Mouse (Mus musculus) T-helper 2 cell (primary cell): Measurements from ENCODE around the gene Ypel1.

Source experiments
- in situ Hi-C: fragments of 300-600 bp; cut with MboI, MseI; formaldehyde crosslinking; loops from one replicate; pipeline ENCODE4 v1.15.1; 2025; ENCODE audit warnings: high pct_unique_total_duplicates

Gene Ypel1

GRCm38 (mm10) chr16:17069511-17070443 is at the start of gene Ypel1:
TSS of gene Ypel1 (plus strand) at chr16:17069696.
- in situ Hi-C loops, result no loop called here

DNA sequence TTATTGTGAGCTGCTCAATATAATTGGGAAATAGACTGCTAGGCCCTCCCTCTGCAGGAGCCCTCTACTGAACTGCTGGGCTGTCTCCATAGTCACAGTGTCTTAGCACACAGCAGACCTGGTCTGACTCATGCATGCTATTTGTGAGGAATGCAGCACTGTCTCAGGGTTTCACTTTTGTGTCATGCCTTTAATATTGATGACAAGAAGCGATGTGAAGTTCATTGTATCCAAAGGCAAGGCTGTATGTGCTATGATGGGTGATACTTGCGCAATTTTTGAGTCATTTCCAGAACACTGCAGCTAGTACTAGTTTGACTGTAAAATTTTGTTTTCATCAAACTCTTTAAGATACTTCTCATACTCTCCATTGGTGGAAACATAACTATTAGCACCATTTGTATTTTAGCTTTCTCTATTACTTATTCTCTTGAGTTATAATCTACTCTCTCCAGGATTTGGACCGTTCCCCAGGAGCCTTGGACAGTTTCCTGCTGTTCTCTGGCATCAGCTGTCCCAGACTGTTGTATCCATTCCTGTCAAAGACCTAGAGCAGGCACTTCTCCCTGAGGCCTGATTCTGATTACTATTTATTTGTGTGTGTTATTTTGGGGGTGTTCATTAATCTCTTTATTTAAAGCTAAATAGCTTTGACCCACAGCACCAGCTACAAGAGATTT is 44.9 kb upstream of the Ypel1 start:
- in situ Hi-C loops, result loop anchor here (10.0 kb wide), 1 partner anchor 890 kb away; the partner anchor contains the start of genes Ess2 and Gsc2

DNA sequence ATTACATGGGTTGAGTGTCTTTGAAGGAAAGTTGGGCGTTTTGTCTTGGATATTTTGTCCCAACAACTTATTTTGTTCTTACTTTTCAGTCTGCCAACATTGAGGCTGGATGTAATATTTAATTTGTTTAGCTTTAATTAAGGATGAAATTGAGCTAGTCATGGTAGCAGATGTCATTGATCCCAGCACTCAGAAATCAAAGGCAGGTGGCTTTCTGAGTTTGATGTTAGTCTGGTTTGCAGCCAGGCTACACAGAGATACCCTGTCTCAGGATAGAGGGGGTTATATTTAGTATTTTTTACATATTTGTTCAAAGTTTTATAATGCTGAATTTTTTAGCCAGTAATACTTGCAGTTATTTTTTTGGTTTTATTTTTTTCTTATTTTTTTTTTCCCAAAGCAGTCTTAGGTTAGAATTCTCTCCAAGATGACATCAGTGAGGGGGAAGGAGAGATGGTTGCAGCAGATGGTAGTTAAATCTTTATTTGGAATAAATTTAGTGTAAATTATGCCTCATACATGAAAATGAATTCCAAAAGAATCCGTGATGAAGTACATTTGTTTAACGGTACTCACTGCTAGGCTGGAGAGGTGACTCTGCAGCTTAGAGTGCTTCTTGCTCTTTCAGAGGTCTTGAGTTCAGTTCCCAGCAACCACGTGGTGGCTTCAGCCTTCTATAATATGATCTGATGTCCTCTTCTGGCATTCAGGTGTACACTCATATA is 39.4 kb upstream of the Ypel1 start:
- in situ Hi-C loops, result loop anchor here (10.0 kb wide), 1 partner anchor 885 kb away; the partner anchor contains the start of genes Ess2 and Gsc2

- in situ Hi-C loops, result no loop called here
Observed at GRCm38 (mm10) chr16:17033754-17034153, 35.7 kb upstream of the Ypel1 start.

GRCm38 (mm10) chr16:17040716-17041115 is 28.8 kb upstream of the Ypel1 start:
- in situ Hi-C loops, result no loop called here

GRCm38 (mm10) chr16:17041417-17041816 is 28.1 kb upstream of the Ypel1 start:
- in situ Hi-C loops, result no loop called here

DNA sequence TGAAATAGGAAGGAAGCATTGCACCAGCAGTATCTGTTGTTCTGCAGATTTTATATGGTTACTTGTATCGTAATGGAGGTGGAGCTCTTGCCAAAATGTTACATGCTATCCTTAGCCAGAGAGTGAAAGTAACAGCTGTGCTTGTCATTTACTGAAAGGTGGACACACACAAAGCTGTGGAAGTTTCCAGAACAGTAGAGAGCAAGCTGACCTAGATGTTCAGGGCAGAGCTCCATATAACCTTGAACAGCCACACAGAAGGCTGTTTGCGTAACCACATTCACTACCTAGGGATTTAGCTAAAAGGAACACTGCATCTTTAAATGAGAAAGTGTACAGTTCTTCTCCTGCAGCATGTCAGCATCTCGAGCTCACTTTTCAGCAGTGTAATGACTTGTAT is 25.2 kb upstream of the Ypel1 start:
- in situ Hi-C loops, result no loop called here

DNA sequence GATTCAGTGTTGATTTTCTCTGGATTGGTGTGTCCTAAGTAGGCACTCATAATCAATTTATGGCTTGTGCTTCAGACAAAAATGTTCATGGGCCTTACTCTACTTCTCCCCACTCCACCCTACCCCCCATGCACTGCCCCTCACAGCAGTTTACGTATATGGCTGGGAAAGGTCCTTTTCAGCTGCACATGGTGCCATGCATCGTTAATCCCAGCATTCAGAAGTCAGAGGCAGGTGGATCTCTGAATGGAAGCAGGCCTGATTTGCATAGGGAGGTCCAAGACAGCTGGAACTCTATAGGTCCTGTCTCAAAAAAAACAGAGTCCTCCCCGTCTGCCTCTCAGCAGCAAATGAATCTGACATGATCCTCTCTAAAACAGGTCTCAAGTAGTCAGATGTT is 24.2 kb upstream of the Ypel1 start:
- in situ Hi-C loops, result no loop called here

DNA sequence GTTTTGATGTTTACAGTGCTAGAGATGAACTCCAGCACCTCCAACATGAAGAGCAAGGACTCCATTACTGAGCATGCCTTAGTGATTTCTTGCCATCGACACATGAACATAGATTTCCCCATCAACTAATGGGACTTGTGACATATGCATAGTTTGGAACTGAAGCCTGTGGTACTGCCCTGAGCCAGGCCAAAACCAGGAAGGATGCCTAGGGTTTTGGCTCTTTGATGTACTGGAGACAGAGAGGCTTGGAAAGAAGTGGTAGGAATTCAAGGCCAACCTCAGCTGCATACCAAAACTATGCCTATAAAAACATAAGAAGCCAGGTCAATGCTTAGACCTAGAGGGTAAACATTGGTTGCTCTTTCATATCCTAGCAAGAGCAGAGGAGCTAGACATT is 19.6 kb upstream of the Ypel1 start:
- in situ Hi-C loops, result no loop called here

DNA sequence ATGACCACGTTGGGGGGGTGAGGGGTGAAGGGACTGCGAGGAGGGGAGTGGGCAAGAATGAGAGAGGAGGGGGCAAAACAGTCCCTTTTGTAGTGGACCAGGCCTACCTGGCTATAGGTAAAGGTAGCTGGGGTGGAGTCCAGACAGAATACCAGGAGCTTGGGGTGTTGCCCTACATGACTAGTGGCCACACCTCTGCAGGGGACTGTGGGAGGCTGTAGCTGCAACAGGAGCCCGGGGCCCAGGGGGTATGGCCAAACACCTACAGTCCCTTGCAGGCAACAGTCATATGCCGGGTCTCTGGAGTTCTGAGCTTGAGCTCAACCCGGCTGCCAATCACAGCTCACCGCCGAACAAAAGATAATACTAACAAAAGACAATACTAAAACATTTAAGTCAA is 17.4 kb upstream of the Ypel1 start:
- in situ Hi-C loops, result no loop called here

DNA sequence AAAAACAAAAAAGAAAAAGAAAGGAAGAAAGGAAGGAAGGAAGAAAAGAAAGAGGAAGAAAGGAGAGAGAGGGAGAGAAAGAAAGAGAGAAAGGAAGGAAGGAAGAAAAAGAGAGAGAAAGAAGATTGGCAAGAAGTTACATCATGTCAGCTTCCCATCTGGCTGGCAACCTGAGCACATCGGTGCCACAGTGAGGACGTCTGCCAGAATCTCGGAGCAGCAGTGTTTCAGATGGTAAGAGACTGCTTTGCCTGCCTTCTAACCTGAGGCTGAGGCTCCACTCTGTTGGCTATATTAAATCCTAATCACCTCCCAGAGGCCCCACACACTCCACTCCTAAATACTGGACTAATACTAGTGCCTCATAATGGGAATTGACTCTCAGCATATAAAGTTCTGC is 15.6 kb upstream of the Ypel1 start:
- in situ Hi-C loops, result no loop called here

GRCm38 (mm10) chr16:17055584-17055983 is 13.9 kb upstream of the Ypel1 start:
- in situ Hi-C loops, result no loop called here

- in situ Hi-C loops, result no loop called here
Observed at GRCm38 (mm10) chr16:17062338-17062737, 7.2 kb upstream of the Ypel1 start.

DNA sequence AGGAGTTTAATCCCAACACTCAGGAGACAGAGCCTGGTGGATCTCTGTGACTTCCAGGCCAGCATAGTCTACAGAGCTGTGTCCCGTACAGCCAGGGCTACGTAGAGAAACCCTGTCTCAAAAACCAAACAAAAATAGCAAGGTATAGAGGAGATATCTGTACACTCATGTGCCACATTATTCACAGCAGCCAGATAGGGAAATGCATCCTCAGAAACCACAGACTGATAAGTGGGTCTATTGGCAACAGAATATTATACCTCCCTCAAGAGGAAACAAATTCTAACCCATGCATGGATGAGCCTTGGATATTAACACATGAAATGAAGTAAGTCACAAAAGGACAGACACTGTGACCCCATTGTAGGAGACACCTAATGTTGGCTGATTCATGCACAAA is 1.9 kb upstream of the Ypel1 start:
- in situ Hi-C loops, result no loop called here

GRCm38 (mm10) chr16:17070716-17071115 is 1.2 kb downstream of the Ypel1 start:
- in situ Hi-C loops, result no loop called here

GRCm38 (mm10) chr16:17073000-17073399 is 3.5 kb downstream of the Ypel1 start:
- in situ Hi-C loops, result no loop called here

DNA sequence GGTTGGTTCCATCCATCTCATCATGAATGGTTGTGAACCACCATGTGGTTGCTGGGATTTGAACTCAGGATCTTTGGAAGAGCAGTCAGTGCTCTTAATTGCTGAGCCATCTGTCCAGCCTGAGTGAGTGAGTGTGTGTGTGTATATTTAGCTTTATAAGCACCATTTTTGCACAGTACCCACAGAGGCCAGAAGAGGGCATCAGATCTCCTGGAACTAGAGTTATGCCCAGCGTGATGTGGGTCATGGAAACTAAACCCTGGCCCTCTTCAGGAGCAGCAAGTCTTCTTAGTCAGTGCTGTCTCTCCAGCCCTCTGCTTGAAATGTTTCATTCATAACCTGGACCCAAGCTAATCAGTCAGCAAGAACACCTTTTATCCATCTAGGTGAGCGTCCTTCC is 6.8 kb downstream of the Ypel1 start:
- in situ Hi-C loops, result no loop called here

DNA sequence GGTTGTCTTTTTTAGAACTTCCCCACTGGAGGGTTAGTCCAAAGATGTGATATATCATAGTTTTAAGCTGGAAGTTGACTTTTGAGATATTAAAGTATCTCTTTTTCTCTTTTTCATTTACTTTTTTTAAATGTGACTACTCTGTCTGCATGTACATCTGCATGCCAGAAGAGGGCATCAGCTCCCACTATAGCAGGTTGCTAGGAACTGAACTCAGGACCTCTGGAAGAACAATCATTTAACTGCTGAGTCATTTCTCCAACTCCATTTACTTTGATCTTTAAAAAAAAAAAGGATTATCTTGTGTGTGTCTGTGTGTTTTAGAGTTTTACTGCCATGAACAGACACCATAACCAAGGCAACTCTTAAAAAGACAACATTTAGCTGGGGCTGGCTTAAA is 7.4 kb downstream of the Ypel1 start:
- in situ Hi-C loops, result no loop called here

- in situ Hi-C loops, result no loop called here
Observed at GRCm38 (mm10) chr16:17078101-17078500, 8.6 kb downstream of the Ypel1 start.

DNA sequence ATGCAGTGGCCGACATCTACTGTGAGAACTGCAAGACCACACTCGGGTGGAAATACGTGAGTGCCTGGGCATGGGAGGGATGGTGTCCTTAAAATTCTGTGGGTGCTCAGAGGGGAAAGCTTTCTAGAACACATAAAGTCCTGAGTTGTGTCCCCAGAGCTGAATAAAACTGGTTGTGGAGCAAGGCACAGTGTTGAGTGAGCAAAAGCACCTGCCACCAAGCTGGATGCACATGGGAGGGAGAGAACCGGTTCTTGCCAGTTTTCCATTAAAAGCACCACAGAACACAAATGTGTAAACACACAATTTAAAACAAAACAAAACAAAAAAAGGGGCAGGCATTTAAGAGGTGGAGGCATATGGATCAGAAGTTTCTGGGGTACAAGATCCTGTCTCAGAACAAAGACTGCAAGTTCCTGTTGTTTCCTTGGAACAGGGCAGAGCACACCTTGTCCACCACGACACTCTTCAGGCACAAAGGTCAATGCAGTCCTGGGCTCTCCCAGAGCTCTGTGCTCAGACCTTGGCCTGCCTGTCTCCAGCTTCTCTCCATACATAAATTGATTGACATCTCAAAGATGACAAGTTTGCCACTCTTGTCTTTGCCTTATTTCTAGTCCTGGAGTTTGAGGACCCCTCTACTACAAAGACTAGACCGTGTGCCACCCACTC is 12.8 kb downstream of the Ypel1 start:
- in situ Hi-C loops, result no loop called here

GRCm38 (mm10) chr16:17085636-17086035 is 16.1 kb downstream of the Ypel1 start:
- in situ Hi-C loops, result no loop called here

DNA sequence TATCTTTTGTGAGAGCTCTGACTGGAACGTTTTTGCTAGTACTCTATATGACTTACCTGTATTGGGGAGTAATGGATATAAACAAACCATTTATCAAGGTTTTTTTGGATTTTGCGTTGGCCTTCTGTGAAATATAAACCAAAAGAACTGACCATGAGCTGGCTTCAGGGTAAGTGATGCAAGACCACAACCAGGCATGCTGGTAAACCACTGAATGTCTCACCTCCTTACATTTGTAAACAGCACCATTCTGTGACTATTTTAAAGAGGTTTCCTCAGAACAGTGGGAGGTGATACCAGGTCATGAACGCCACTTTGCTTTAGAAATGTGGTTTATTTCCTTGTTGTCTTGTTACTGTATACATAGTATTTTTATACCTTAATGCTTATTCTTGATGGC is 16.7 kb downstream of the Ypel1 start:
- in situ Hi-C loops, result no loop called here
